Mouse (Mus musculus): ENCODE measurements around the gene Fbxw11. TPM values are rescaled to one million over a fixed set of nuclear protein-coding genes. Genes with fewer than 3 reads are reported as not detected.

Fbxw11 gene
- total RNA-seq, 1 experiment: 45.8 TPM

DNA sequence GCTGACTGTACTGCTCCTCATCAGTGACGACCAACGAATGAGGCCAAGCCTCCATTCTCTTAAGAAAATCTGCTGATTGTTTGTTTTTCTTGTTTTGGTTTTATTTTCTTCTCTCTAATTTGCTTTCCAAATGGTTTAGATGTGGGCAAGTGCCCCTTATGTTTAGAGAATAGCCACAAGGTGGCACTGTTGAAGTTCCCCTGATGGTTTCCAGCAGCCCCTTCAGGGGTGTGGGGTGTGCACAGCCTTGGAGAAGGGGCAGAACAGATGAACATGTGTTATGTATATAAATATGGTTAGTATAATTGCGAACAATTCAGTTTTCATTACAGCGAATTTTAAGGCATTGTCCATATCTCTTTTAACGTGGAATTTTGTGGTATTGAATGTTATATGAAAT is 71.7 kb downstream of the Fbxw11 start:
- H3K4me1 ChIP-seq (ENCODE audit: control insufficient read depth in 2 of 2, insufficient read depth in 2 of 2, low read length in 2 of 2, poor library complexity in 1 of 2): peaks cover 0 to 4% of the 10 kb centered on the region in 2 experiments; a peak in 1 of 4 replicates
- H3K36me3 ChIP-seq (ENCODE audit: control insufficient read depth, insufficient read depth, low read length, poor library complexity, severe bottlenecking): peaks cover 2% of the 10 kb centered on the region; the same call in 1 of the 2 replicates
- no peak for DNase-seq (ENCODE audit: low read depth, low spot score)
- H3K4me3 ChIP-seq (ENCODE audit: insufficient read depth in 1 of 2, low read depth in 1 of 2, low read length in 2 of 2, poor library complexity in 1 of 2, severe bottlenecking in 1 of 2): no peak overlapping the region
- TF ChIP-seq CHD2 (IDR thresholded peaks at IDR 0.05; ENCODE audit: low read depth, low read length) (no peak), ZC3H11A (IDR thresholded peaks at IDR 0.05; ENCODE audit: borderline replicate concordance, low read depth, low read length) (no peak), ZNF384 (IDR thresholded peaks at IDR 0.05; ENCODE audit: low read depth, low read length) (no peak), MAFK (IDR thresholded peaks at IDR 0.05; ENCODE audit: insufficient read depth, low read depth, low read length) (no peak), HCFC1 (IDR thresholded peaks at IDR 0.05; ENCODE audit: borderline replicate concordance, insufficient read depth, low read length) (no peak)
- in situ Hi-C loops (cut with MboI; ENCODE audit: low sequenced_read_pairs in 2 of 2, unreplicated experiment in 2 of 2): no loop called here
- H3K9ac ChIP-seq (ENCODE audit: insufficient read depth, low read depth, low read length, poor library complexity, severe bottlenecking): no peak overlapping the region
- H3K27ac ChIP-seq (ENCODE audit: insufficient read depth, low read depth, low read length, poor library complexity, severe bottlenecking): no peak overlapping the region
- no peaks in the 10 kb centered on the region for H3K9me3 ChIP-seq (ENCODE audit: control insufficient read depth, insufficient read depth, low read depth, low read length)

DNA sequence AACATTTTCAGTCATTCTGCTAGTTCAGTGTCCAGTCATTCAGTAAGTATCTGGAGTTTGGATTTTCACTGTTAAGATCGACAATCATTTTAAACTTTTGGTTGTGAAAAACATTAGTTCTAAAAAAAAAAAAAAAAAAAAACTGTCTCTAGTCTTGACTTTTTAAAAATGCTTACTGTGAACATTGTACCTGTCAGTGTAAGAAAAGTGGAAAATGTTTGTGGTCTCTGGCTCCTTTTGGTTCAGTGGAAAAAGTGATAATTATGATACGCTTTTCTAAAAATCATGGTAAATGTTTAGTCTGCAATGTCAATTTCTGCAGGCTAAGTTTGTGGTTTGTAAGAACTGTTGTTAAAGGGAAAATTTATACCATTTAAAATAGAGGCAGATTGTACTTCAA is 72.4 kb downstream of the Fbxw11 start:
- H3K4me3 ChIP-seq (ENCODE audit: insufficient read depth in 1 of 2, low read depth in 1 of 2, low read length in 2 of 2, poor library complexity in 1 of 2, severe bottlenecking in 1 of 2): no peak overlapping the region
- H3K9me3 ChIP-seq (ENCODE audit: control insufficient read depth, insufficient read depth, low read depth, low read length): no peaks in the 10 kb centered on the region
- H3K36me3 ChIP-seq (ENCODE audit: control insufficient read depth, insufficient read depth, low read length, poor library complexity, severe bottlenecking): peaks cover 2% of the 10 kb centered on the region; the same call in 1 of the 2 replicates
- H3K4me1 ChIP-seq (ENCODE audit: control insufficient read depth in 2 of 2, insufficient read depth in 2 of 2, low read length in 2 of 2, poor library complexity in 1 of 2): peaks cover 0 to 3% of the 10 kb centered on the region in 2 experiments; a peak in 1 of 4 replicates
- H3K27ac ChIP-seq (ENCODE audit: insufficient read depth, low read depth, low read length, poor library complexity, severe bottlenecking): no peak overlapping the region
- in situ Hi-C loops (cut with MboI; ENCODE audit: low sequenced_read_pairs in 2 of 2, unreplicated experiment in 2 of 2): no loop called here
- no peak overlapping the region for H3K9ac ChIP-seq (ENCODE audit: insufficient read depth, low read depth, low read length, poor library complexity, severe bottlenecking)
- DNase-seq (ENCODE audit: low read depth, low spot score): no peak
- TF ChIP-seq HCFC1 (IDR thresholded peaks at IDR 0.05; ENCODE audit: borderline replicate concordance, insufficient read depth, low read length): no peak
- no peak for TF ChIP-seq ZNF384 (IDR thresholded peaks at IDR 0.05; ENCODE audit: low read depth, low read length)
- TF ChIP-seq ZC3H11A (IDR thresholded peaks at IDR 0.05; ENCODE audit: borderline replicate concordance, low read depth, low read length): no peak
- no peak for TF ChIP-seq MAFK (IDR thresholded peaks at IDR 0.05; ENCODE audit: insufficient read depth, low read depth, low read length)
- no peak for TF ChIP-seq CHD2 (IDR thresholded peaks at IDR 0.05; ENCODE audit: low read depth, low read length)

DNA sequence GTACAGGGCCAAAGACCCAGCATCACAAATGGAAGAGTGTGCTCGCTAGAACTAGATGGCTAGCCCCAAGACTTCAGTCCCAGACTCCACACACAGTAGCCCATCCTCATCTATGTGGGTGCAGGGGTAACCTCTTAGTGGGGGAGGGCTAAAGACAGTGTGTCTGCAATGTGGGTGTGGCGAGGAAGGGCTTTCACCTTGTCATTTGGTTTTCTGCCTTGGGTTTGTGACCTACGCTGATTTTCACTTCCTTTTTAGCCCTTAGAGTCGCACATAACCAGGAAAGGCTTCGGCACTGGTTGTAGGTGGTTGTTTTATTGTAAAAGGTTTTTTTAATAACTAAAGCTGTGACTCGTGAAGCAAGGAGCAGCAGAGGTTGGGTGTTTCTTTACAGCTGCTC is 73.0 kb downstream of the Fbxw11 start:
- no peak for DNase-seq (ENCODE audit: low read depth, low spot score)
- Histone ChIP-seq H3K9me3 (ENCODE audit: control insufficient read depth, insufficient read depth, low read depth, low read length) (no peaks in the 10 kb centered on the region), H3K9ac (ENCODE audit: insufficient read depth, low read depth, low read length, poor library complexity, severe bottlenecking) (no peak overlapping the region), H3K27ac (ENCODE audit: insufficient read depth, low read depth, low read length, poor library complexity, severe bottlenecking) (no peak overlapping the region), H3K4me3 (ENCODE audit: insufficient read depth in 1 of 2, low read depth in 1 of 2, low read length in 2 of 2, poor library complexity in 1 of 2, severe bottlenecking in 1 of 2) (no peak overlapping the region), H3K4me1 (ENCODE audit: control insufficient read depth in 2 of 2, insufficient read depth in 2 of 2, low read length in 2 of 2, poor library complexity in 1 of 2) (peaks cover 0 to 3% of the 10 kb centered on the region in 2 experiments; a peak in 1 of 4 replicates), H3K36me3 (ENCODE audit: control insufficient read depth, insufficient read depth, low read length, poor library complexity, severe bottlenecking) (peaks cover 2% of the 10 kb centered on the region; the same call in 1 of the 2 replicates)
- TF ChIP-seq ZC3H11A (IDR thresholded peaks at IDR 0.05; ENCODE audit: borderline replicate concordance, low read depth, low read length) (no peak), MAFK (IDR thresholded peaks at IDR 0.05; ENCODE audit: insufficient read depth, low read depth, low read length) (no peak), HCFC1 (IDR thresholded peaks at IDR 0.05; ENCODE audit: borderline replicate concordance, insufficient read depth, low read length) (no peak), ZNF384 (IDR thresholded peaks at IDR 0.05; ENCODE audit: low read depth, low read length) (no peak), CHD2 (IDR thresholded peaks at IDR 0.05; ENCODE audit: low read depth, low read length) (no peak)
- in situ Hi-C loops (cut with MboI; ENCODE audit: low sequenced_read_pairs in 2 of 2, unreplicated experiment in 2 of 2): no loop called here

DNA sequence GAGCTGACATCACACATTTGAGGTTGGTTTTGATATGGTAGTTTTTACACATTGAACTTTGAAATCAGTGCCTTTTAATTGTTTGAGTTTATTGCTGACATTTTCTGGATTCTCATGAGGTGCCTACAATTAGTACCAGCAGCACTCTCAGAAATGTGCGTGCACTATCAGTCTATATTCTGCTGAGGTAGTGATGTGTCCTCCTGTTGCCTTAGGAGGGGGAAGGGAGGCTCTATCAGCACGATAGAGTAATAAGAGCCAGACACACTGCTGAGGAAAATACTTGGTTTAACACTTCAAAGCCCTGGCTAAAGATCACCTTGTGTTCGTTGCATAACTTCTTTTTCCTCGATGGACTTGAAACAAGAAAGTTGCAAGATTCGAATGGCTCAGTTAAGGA is 73.4 kb downstream of the Fbxw11 start:
- Histone ChIP-seq H3K4me3 (ENCODE audit: insufficient read depth in 1 of 2, low read depth in 1 of 2, low read length in 2 of 2, poor library complexity in 1 of 2, severe bottlenecking in 1 of 2) (no peak overlapping the region), H3K4me1 (ENCODE audit: control insufficient read depth in 2 of 2, insufficient read depth in 2 of 2, low read length in 2 of 2, poor library complexity in 1 of 2) (peaks cover 0 to 3% of the 10 kb centered on the region in 2 experiments; a peak in 1 of 4 replicates), H3K27ac (ENCODE audit: insufficient read depth, low read depth, low read length, poor library complexity, severe bottlenecking) (no peak overlapping the region), H3K36me3 (ENCODE audit: control insufficient read depth, insufficient read depth, low read length, poor library complexity, severe bottlenecking) (peaks cover 2% of the 10 kb centered on the region; the same call in 1 of the 2 replicates), H3K9me3 (ENCODE audit: control insufficient read depth, insufficient read depth, low read depth, low read length) (no peaks in the 10 kb centered on the region), H3K9ac (ENCODE audit: insufficient read depth, low read depth, low read length, poor library complexity, severe bottlenecking) (no peak overlapping the region)
- in situ Hi-C loops (cut with MboI; ENCODE audit: low sequenced_read_pairs in 2 of 2, unreplicated experiment in 2 of 2): no loop called here
- no peak for DNase-seq (ENCODE audit: low read depth, low spot score)
- TF ChIP-seq MAFK (IDR thresholded peaks at IDR 0.05; ENCODE audit: insufficient read depth, low read depth, low read length) (no peak), ZC3H11A (IDR thresholded peaks at IDR 0.05; ENCODE audit: borderline replicate concordance, low read depth, low read length) (no peak), ZNF384 (IDR thresholded peaks at IDR 0.05; ENCODE audit: low read depth, low read length) (no peak), HCFC1 (IDR thresholded peaks at IDR 0.05; ENCODE audit: borderline replicate concordance, insufficient read depth, low read length) (no peak), CHD2 (IDR thresholded peaks at IDR 0.05; ENCODE audit: low read depth, low read length) (no peak)
